Mouse (Mus musculus) ES-Bruce4 (cell line): ENCODE measurements around the gene Zdhhc14. TPM values are rescaled to one million over a fixed set of nuclear protein-coding genes. Genes with fewer than 3 reads are reported as not detected.

ENCODE experiments used
- H3K27ac ChIP-seq: 2 replicates; pipeline ENCODE4 v1.5.1; 2012; ENCODE audit warnings: low read length, inconsistent platforms; ENCODE audit not compliant: insufficient read depth
- H3K27me3 ChIP-seq: 2 replicates; pipeline ENCODE4 v1.6.1; 2012; ENCODE audit warnings: mild to moderate bottlenecking, low read length, inconsistent platforms; ENCODE audit not compliant: control insufficient read depth, poor library complexity, insufficient read depth, severe bottlenecking
- H3K36me3 ChIP-seq: 2 replicates; pipeline ENCODE4 v1.6.1; 2012; ENCODE audit warnings: inconsistent platforms, mild to moderate bottlenecking, low read length, moderate library complexity; ENCODE audit not compliant: control insufficient read depth, poor library complexity, insufficient read depth, severe bottlenecking
- H3K4me1 ChIP-seq: one replicate; pipeline ENCODE4 v1.8.1; 2011; ENCODE audit warnings: low read length; ENCODE audit not compliant: control insufficient read depth, insufficient read depth
- H3K4me3 ChIP-seq: 2 replicates; pipeline ENCODE4 v1.5.1; 2011; ENCODE audit warnings: low read depth, mild to moderate bottlenecking, low read length
- H3K9ac ChIP-seq: 2 replicates; pipeline ENCODE4 v1.6.1; 2012; ENCODE audit warnings: low read depth, mild to moderate bottlenecking, inconsistent platforms; ENCODE audit not compliant: poor library complexity, severe bottlenecking
- H3K9me3 ChIP-seq: replicated peaks from 2 replicates; pipeline ENCODE4 v1.6.1; 2012; ENCODE audit warnings: mild to moderate bottlenecking, low read length, inconsistent platforms; ENCODE audit not compliant: control insufficient read depth, poor library complexity, insufficient read depth, severe bottlenecking
- CTCF ChIP-seq: IDR thresholded peaks from one replicate; pipeline ENCODE4 v1.8.1; 2011; ENCODE audit warnings: low read depth, low read length
- EP300 ChIP-seq: IDR thresholded peaks from 2 replicates; pipeline ENCODE4 v1.6.1; 2011; ENCODE audit warnings: low read depth, low read length; ENCODE audit not compliant: insufficient read depth
- POLR2A ChIP-seq: IDR thresholded peaks from one replicate; pipeline ENCODE4 v1.8.1; 2011; ENCODE audit warnings: low read length; ENCODE audit not compliant: insufficient read depth
- polyA plus RNA-seq: library from polyadenylated mRNA; stranded (reverse); fragments of >200 nt; gene quantifications from 2 replicates; pipeline ENCODE4 v1.2.4, GENCODE M21; 2011; ENCODE audit warnings: low read depth; ENCODE audit not compliant: missing spikeins, insufficient read depth, insufficient read length

Gene Zdhhc14
- polyA plus RNA-seq, 1 experiment: 1.0 TPM

DNA sequence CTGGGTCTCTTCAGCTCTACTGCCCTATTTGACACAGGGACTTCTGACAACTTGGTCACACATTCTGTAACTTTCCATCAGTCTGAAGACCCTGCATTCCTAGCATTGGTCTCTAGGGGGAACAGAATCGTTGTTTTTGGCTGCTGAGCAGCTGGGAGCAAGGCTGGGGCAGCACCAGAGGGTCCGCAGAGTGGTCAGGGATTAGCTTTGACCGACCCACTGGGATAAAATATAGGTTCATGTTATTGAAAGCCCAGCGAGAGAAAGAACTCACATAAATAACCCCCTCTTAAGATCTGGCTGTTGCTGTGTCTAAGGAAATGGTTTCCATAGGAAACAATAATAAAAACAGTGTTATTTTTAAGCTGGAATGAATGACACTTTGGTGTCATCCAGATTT, 25.2 kb upstream of the Zdhhc14 start:
- Histone ChIP-seq H3K27me3 (no peaks in the 10 kb centered on the region), H3K4me3 (no peak overlapping the region), H3K36me3 (no peaks in the 10 kb centered on the region), H3K9me3 (no peaks in the 10 kb centered on the region), H3K27ac (no peak overlapping the region), H3K9ac (no peak overlapping the region), H3K4me1 (no peaks in the 10 kb centered on the region)
- no peak for TF ChIP-seq POLR2A
- TF ChIP-seq CTCF: no peak
- no peak for TF ChIP-seq EP300

- Histone ChIP-seq H3K27me3 (no peaks in the 10 kb centered on the region), H3K9ac (no peak overlapping the region), H3K36me3 (no peaks in the 10 kb centered on the region), H3K27ac (no peak overlapping the region), H3K4me1 (peaks cover 2% of the 10 kb centered on the region), H3K9me3 (no peaks in the 10 kb centered on the region), H3K4me3 (no peak overlapping the region)
- TF ChIP-seq CTCF (no peak), EP300 (no peak), POLR2A (no peak)
These were observed 20.1 kb upstream of the Zdhhc14 start for GRCm38 (mm10) chr17:5472268-5472667.

DNA sequence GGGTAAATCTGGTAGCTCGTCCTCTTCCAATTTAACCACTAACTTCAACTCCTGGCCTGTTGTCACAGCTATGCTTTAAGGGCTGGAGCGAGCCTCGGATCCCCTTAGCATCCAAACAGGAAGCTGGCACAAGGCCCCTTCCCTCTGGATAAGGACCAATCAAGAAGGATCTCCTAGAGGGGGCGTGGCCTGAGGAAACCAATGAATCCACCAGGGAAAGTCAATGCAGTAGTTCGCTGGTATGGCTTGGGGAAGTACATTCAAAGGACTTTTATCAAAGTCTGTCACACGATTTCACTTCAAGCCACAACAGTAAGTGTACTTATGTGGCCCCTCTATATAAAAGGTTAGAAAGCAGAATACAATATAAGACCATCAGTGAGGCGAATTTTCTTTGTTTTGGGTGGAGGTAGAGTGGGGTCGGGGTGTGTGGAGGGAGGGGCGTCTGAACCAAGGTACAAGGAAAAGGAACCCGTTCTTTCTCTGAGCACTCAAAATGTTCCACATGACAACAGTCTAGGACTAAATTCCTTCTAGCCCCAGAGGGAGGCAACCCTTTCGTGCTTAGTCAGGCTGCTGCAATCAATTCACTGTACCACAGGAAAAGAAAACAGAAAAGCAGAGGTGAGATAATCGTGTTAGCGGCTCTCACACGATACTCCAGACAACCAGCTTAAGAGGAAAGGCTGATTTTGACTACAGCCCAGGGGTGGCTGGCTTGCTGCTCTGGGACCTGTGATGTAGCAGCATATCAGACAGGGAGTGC, 16.2 kb upstream of the Zdhhc14 start:
- Histone ChIP-seq H3K4me1 (peaks cover 2% of the 10 kb centered on the region), H3K27ac (no peak overlapping the region), H3K36me3 (no peaks in the 10 kb centered on the region), H3K9me3 (no peaks in the 10 kb centered on the region), H3K9ac (no peak overlapping the region), H3K4me3 (no peak overlapping the region), H3K27me3 (no peaks in the 10 kb centered on the region)
- TF ChIP-seq CTCF (no peak), EP300 (no peak), POLR2A (no peak)

GRCm38 (mm10) chr17:5483456-5483855, 8.9 kb upstream of the Zdhhc14 start:
- H3K27ac ChIP-seq: no peak overlapping the region
- H3K27me3 ChIP-seq: no peaks in the 10 kb centered on the region
- TF ChIP-seq CTCF: no peak
- no peak for TF ChIP-seq EP300
- TF ChIP-seq POLR2A: no peak
- H3K4me1 ChIP-seq: no peaks in the 10 kb centered on the region
- no peak overlapping the region for H3K9ac ChIP-seq
- H3K36me3 ChIP-seq: no peaks in the 10 kb centered on the region
- no peaks in the 10 kb centered on the region for H3K9me3 ChIP-seq
- H3K4me3 ChIP-seq: no peak overlapping the region

- Histone ChIP-seq H3K27ac (no peak overlapping the region), H3K36me3 (no peaks in the 10 kb centered on the region), H3K4me1 (no peaks in the 10 kb centered on the region), H3K9ac (no peak overlapping the region), H3K4me3 (no peak overlapping the region), H3K9me3 (no peaks in the 10 kb centered on the region), H3K27me3 (no peaks in the 10 kb centered on the region)
- TF ChIP-seq CTCF: no peak
- no peak for TF ChIP-seq EP300
- TF ChIP-seq POLR2A: no peak
These were observed 7.7 kb upstream of the Zdhhc14 start for GRCm38 (mm10) chr17:5484663-5485062.

DNA sequence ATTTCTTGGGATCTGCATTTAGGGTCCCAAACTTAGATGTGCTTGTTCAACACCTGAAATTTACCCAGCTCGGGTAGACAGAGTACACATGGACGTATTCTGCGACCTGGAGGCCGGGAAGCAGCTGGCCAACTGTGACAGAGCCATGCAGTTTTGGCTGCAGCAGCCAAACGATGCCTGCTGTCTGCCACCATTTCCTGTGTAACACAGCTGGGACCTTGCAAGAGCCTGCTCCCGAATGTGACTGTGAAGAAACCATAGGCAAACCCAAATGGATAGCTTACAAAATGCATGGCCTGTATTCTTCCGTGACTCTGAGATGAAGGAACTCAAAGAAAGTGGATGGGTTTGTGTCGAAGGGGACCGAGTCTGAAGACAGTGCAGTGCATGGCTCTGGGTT, 4.2 kb upstream of the Zdhhc14 start:
- Histone ChIP-seq H3K27me3 (peaks cover under 1% of the 10 kb centered on the region; the same call in 1 of the 2 replicates), H3K9ac (no peak overlapping the region), H3K4me1 (no peaks in the 10 kb centered on the region), H3K9me3 (no peaks in the 10 kb centered on the region), H3K27ac (no peak overlapping the region), H3K4me3 (no peak overlapping the region), H3K36me3 (no peaks in the 10 kb centered on the region)
- TF ChIP-seq CTCF (no peak), EP300 (no peak), POLR2A (no peak)
